Comparison of ENCODE assay signal across 17 mouse cellular contexts in genomic region chr6:21217156-21217555, GRCm38 (mm10). TPM values are rescaled to one million over a fixed set of nuclear protein-coding genes. Genes with fewer than 3 reads are reported as not detected.
DNase-seq lines count a peak whose midpoint lies in the region; ATAC-seq and TF ChIP-seq lines count a peak whose summit lies in the region.
"Had no signal": no experiment of that assay in that cellular context is flagged by ENCODE, and none has a peak within 500 bp of the region (broad histone marks: within the 10 kb centered on the region; RNA-seq: fewer than 3 reads in every experiment).

No protein-coding gene starts in this region.

- TF ChIP-seq CTCF in cerebellum, adult 2 months (IDR thresholded peaks at IDR 0.05; ENCODE audit: borderline replicate concordance, insufficient read depth, low read depth, low read length): no peak

- no peaks in the 10 kb centered on the region for H3K27me3 ChIP-seq in cerebellum, adult 2 months (ENCODE audit: control insufficient read depth, insufficient read depth, low read length)
- no peaks in the 10 kb centered on the region for H3K27me3 ChIP-seq in neural tube, embryonic 15.5 days (replicated peaks)

- TF ChIP-seq POLR2A in cerebellum, adult 2 months (IDR thresholded peaks at IDR 0.05; ENCODE audit: borderline replicate concordance, insufficient read depth, low read length): no peak

- WGBS in cerebellum, adult 2 months: 29% methylated on average over 10 of the region's 10 CpGs
- 87% methylated on average over 10 of the region's 10 CpGs for WGBS in neural tube, embryonic 15.5 days

- no peaks in the 10 kb centered on the region for H3K36me3 ChIP-seq in neural tube, embryonic 15.5 days
- H3K36me3 ChIP-seq: heart, embryonic 12.5 days had no signal

- peak; percentile 55 to 62 for DNase-seq in cerebellum, adult 2 months
- DNase-seq in cerebellum, adult 9-10 months: no peak
- DNase-seq in left cerebral cortex, postnatal 25 days (ENCODE audit: low spot score in 2 of 2): peak; percentile 10
- DNase-seq in left cerebral cortex, postnatal 14 days (ENCODE audit: low spot score in 2 of 2): no peak
- DNase-seq in cerebellum, postnatal 25 days: peak; percentile 39 to 42
- no peak for DNase-seq in frontal cortex, postnatal 10 days (ENCODE audit: low spot score in 2 of 2)
- DNase-seq: heart, postnatal 4 days; kidney, adult 11 months; lung, adult 2 months; thymus, postnatal 25 days had no signal

- no peaks in the 10 kb centered on the region for H3K9me3 ChIP-seq in neural tube, embryonic 15.5 days (replicated peaks)
- H3K9me3 ChIP-seq: heart, embryonic 12.5 days had no signal

- no peak for ATAC-seq in neural tube, embryonic 15.5 days (ENCODE audit: low FRiP score)
- ATAC-seq: Patski had no signal

- intact Hi-C loops in left cerebral cortex, postnatal 25 days (cut with DNase I): loop anchor here (5.0 to 10.0 kb wide), 5 partner anchors 198 to 738 kb away; no protein-coding TSS in a partner anchor
- intact Hi-C loops in left cerebral cortex, postnatal 14 days (cut with DNase I): loop anchor here (5.0 kb wide), 2 partner anchors 320 to 490 kb away; no protein-coding TSS in a partner anchor

- peak overlapping the region; percentile 95 for H3K27ac ChIP-seq in cerebellum, adult 2 months (ENCODE audit: insufficient read depth, low read length)
- no peak overlapping the region for H3K27ac ChIP-seq in neural tube, embryonic 15.5 days (replicated peaks)
- H3K27ac ChIP-seq: macrophage had no signal

- peak overlapping the region; percentile 64 for H3K4me2 ChIP-seq in neural tube, embryonic 15.5 days
- H3K4me2 ChIP-seq: heart, embryonic 12.5 days had no signal

- H3K4me3 ChIP-seq in cerebellum, adult 2 months (replicated peaks; ENCODE audit: insufficient read depth, low read depth, low read length): peak overlapping the region; percentile 94
- H3K4me3 ChIP-seq in neural tube, embryonic 15.5 days (replicated peaks): no peak overlapping the region
- H3K4me3 ChIP-seq: heart, embryonic 12.5 days had no signal

- no peak overlapping the region for H3K9ac ChIP-seq in neural tube, embryonic 15.5 days (replicated peaks)
- H3K9ac ChIP-seq: heart, embryonic 12.5 days had no signal

- peaks cover 3% of the 10 kb centered on the region; the same call in 1 of the 2 replicates for H3K4me1 ChIP-seq in cerebellum, adult 2 months (ENCODE audit: control insufficient read depth, insufficient read depth, low read length)
- peaks cover 21% of the 10 kb centered on the region for H3K4me1 ChIP-seq in neural tube, embryonic 15.5 days
- H3K4me1 ChIP-seq: heart, embryonic 12.5 days had no signal

RNA-seq across cellular contexts. Expression of gene Kcnd2, which starts 1.9 kb away (rescaled TPM):
- polyA plus RNA-seq in cerebellum, adult 2 months (2012; rRNA removed): 91.6 and 104 TPM in 2 replicates
- total RNA-seq in left cerebral cortex, postnatal 25 days (2021): 10 to 100 TPM; 72.2 to 78.3 TPM
- 10 to 100 TPM; 72.0 to 73.2 TPM for total RNA-seq in left cerebral cortex, postnatal 14 days (2021)
- 25.0 and 30.6 TPM in 2 replicates for polyA plus RNA-seq in neural tube, embryonic 15.5 days (2015; fragmentation: Nextera tagmentation; extraction: Ambion mirVana)
- total RNA-seq: common myeloid progenitor, adult 5-6 weeks had no signal
- polyA plus RNA-seq: liver, adult 2 months; macrophage; Patski; spleen, adult 2 months had no signal

Comparison
In these comparisons a context has a peak if more than half of its experiments do, and no peak if none do; other contexts are left out.
1. DNase-seq: peak in cerebellum, adult 2 months (2 of 2), left cerebral cortex, postnatal 25 days (2 of 2) and cerebellum, postnatal 25 days (2 of 2); none in cerebellum, adult 9-10 months (single experiment), left cerebral cortex, postnatal 14 days (0 of 2) and frontal cortex, postnatal 10 days (0 of 2).